Mouse (Mus musculus) gastrocnemius, postnatal 36 days (tissue): ENCODE measurements around the gene Car5a. TPM values are rescaled to one million over a fixed set of nuclear protein-coding genes. Genes with fewer than 3 reads are reported as not detected.

ENCODE experiments used
- DNase-seq, 2 experiments: peaks; one replicate each; pipeline ENCODE4 v3.0.0; 2022
- intact Hi-C: fragments of 180-260 bp; cut with DNase I; formaldehyde crosslinking; loops from one replicate; pipeline ENCODE4 v1.15.1; 2025
- total RNA-seq, 2 experiments: library from RNA; stranded (reverse); gene quantifications; 2 replicates each; pipeline ENCODE4 v1.2.3; 2021

The Car5a gene
- total RNA-seq, 2 experiments from 2014 or later = not detected

DNA sequence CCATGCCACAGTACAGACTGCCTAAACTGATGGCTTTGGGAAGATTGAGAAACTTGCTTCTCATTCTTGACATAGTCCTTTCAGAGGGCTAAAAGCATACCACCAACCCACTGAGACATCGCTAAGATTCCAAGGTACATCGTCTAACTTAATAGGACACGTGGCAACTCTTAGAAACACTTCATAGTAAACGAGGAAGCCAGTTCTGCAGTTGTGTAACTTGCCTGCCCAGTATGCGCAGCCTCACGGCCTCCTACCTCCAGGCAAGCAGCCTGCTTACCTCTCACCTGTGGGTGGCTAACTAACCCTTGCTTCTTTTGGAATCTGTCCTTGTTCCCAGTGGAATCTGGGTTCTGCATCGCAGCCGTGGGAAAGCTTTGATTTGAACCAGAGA is 35.6 kb downstream of the Car5a start:
- DNase-seq = no peak
- intact Hi-C loops = loop anchor here (1.0 to 2.0 kb wide), 2 partner anchors 36 to 58 kb away; no protein-coding TSS in a partner anchor

DNA sequence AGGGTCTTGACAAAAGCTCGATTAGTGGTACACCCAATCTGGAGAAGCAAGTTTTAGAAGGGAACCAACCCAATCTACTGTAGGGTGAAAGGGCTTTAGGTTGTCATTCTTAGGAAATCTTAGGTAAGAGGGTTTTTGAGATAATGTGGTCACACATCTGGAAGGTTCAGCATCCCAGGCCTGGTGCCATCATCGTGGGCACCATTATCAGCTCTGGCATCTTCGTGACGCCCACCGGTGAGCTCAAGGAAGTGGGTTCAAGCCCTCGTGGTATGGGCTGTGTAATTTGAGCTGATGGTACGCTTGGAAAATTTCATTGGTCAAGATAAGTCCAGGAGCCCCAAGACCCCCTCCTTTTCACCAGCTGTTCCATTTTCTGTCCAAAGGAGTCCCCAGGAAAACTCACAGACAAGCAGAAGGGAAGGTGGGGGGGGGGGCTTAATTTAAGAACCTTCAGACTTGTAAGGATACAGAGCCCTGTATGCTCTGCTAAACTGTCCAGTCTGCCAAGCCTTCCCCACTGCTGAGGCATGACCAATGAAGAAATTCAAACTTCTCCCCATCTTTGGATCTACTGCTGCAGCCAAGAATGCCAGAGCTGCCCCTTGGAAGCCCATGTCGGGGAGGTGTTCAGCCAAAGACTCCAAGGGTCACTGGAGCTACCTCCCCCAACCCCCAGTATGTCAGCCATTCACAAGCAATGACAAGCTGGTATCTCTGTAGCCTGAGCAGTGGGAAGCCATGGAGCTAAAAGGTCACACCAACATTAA is 36.1 kb downstream of the Car5a start:
- intact Hi-C loops = loop anchor here (1.0 to 2.0 kb wide), 2 partner anchors 36 to 57 kb away; no protein-coding TSS in a partner anchor
- no peak for DNase-seq

DNA sequence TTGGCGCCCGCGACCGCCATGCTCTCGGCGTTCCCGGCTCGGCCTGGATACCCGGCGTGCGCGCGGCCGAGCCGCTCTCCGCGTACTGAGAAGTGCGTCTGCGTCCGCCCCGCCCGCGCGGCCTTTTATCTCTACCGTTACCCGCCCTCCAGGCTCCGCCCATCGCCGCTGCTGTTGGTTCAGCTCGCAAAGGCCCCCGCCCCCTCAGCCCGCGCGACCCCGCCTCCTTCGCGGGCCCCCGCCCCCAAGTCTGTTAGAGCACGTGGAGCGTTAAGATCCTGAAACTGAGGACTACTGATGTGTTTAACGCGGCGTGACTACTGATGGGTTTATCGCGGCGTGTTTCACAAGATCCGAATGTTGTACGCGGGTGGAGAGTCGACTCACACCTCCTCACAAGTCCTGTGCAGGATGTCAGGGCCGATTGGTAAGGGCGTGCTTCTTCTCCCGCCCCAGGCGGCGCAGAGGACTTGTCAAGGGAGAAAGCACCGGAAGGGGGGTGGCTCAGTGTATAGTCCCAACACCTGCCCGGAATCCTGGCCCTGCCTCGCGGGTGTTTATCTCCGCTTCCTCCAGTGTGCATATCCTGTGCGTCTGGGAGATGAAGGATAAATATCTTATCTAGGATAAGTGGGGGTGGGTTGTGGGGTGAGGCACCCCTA is 37.0 kb downstream of the Car5a start, which contains the start of gene Slc7a5:
Gene Slc7a5 (minus strand): TSS at position 108 of the 662 bp plus-strand sequence.
- peak; percentile 92 to 97 for DNase-seq
- intact Hi-C loops = loop anchor here (2.0 kb wide), 1 partner anchor 35 kb away; no protein-coding TSS in a partner anchor

DNA sequence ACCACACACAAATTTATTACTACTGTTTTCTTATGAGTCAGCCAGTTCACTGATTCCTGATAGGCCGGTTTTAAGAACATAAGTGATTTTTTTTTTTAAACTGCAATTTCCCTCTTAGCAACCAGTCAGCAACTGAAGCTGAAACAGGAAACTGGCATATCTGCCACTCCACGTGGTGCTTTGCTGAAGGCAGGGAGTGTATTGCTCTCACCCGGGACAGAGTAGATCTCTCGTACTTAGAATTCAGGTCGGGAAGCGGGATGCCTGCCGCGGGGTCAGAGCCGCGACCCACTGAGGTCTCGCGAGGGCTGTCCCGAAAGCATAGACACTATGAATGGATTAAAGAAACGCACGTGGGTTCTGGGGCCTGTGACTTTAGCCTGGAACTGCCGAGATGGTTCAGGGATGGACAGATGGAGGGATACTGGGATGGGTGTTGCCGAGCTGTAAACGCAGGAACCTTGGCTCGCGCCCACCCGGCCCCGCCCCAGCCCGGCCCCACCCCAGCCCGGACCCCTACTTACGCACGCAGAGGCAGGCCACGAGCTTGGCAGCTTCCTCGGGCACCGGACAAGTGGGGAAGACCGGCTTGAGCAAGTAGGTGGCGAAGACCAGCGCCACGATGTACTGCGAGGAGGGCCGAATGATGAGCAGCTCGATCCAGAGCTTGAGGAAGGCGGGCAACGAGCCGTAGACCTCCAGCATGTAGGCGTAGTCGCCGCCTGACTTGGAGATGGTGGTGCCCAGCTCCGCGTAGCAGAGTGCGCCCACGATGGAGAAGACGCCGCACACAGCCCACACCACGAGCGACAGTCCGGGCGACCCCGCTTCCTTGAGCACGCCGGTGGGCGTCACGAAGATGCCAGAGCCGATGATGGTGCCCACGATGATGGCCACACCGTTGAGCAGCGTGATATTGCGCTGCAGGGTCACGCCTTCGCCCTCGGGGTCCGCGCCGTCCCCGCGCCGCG is 37.9 kb downstream of the Car5a start:
- DNase-seq = no peak
- intact Hi-C loops = no loop called here

DNA sequence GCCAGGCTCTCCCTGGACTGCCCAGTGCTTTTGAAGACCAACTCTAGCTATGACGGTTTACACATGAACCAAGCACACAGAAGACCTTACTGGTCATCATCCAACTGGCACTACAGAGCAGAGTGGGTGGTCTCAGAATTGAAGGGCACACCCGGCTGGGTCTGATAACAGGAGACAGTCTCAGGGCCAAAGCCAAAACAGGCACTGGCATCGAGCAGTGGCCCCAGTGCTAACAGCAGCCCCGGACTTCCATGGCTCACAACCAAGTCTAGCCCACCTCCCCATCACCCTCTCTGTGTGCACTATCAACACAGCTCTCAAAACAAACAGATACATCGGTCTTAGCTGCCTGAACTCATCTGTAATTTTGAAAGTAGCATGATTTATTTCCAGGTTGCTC is 38.8 kb downstream of the Car5a start:
- intact Hi-C loops = no loop called here
- DNase-seq = no peak

DNA sequence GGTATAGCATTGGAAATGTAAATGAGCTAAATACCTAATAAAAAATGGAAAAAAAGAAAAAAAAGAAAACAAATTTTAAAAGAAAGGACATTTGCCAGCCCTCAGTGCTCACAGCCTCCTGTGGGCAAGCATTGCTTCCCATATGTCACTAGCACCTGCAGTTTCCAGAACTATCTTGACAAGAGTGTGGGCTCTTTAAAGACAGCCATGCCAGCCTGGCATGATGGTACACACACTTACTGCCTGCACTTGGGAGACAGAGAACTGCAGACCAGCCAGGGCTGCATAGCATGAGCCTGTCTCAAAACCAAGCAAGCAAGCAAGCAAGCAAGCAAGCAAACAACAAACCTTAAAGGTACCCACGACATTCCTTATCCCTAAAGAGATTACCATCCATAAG is 39.3 kb downstream of the Car5a start:
- intact Hi-C loops = no loop called here
- DNase-seq = no peak

DNA sequence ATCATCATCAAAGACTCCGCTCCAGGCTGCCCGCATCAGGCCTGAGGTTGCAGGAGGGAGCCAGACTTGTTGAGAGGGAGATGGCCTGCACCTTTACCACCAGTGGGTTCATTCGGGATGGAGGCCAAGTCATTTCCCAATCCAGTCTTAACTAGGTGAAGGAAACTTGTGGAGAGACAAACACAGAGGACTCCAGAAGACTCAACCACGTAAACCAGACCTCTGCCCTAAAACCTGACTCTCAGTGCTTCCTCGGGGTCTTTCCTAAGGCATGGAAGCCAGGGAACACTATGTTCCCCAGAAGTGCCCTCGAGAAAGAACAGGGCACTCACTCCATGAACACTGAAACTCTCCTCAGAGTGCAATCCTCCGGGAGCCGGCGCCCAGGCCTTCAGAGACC is 39.7 kb downstream of the Car5a start:
- intact Hi-C loops = no loop called here
- no peak for DNase-seq

DNA sequence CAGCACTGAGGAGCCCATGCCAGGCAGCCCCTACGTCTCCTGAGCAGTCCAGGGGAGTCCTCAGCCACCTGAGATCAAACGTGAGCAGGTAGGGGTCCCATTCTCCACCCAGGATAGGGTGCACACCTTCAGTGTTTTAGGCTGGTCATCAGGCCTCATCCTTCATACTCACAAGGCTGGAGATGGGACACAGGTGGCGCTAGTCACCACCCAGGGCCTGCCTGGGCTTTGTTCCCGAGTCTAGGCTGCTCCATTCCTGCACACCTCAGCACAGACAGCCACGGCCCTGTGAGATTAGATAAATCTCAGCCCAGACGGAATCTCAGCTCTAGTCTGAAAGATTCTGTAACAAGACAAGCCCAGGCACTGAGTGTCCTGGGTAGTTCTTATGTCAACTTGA is 40.7 kb downstream of the Car5a start:
- intact Hi-C loops = no loop called here
- DNase-seq = no peak

DNA sequence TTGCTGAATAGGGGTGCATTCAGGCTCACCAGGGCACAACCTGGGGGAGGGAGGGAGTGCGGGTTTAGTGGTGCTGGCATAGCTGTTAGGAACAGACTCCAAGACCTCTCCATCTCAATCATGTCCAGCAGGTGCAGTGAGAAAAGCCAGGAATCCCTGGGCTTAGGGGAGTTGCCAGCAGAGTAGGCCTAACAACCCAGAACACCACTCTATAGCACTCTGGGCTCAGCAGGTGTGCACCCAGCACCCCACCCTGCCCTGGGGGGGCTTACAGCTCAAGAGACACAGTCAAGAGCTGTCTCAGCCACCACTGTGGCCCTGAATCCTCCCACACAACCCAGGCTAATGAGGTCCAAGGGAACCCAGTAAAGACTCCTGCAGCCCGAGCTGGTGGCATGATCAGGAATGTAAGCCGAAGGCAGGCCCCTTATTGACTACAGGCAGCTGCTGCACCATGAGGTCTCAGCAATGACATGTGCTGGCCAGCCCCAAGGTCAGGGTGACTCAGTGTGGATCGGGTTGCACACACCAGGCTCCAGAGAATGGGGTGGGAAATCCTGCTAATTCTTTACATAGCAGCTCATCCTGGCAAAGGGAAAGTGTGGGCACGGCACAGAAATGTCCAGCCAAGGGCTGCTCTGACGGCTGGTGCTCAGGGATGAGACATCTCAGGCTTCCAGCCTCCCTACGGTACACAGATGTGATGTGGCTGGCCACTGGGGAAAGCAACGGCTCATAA is 43.0 kb downstream of the Car5a start:
- intact Hi-C loops = no loop called here

DNA sequence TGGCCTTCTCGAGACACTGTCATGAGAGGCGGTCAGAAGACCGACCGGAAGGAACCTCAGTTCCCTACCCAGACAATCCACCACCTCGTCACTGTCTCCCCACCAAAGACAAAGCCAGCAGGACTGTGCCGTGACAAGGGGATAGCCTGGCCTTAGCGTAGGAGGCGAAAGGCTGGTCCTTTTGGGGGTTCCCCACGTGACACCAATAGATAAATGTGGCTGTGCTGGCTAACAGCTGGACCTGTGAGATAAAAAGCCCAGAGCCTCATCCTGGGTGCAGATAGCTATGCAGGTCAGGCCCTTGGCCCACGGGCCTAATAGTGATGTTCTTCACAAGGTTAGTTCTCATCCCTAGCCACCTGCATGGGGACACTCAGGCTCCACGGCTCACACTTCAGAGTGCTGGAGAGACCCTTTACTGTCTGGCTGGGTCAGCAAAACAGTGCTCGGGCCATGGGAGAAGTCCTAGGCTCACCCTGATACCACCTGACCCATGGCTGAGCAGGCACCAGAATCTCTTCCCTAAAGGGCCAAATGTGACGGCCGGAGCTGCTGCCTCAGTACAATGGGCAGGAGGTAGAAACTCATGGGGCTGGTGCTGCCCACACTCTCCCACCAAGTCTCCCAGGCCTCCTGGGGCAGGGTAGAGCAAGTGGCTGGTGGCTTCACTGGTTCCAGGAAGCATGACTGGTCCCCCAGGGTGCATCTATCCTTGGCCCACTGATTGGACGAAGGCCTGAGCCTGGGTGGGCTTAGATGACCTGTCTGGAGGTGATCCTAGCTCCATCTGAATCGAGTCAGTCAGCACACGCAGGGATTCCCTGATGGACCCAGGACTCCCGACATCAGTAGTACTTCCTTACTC is 45.3 kb downstream of the Car5a start:
- no peak for DNase-seq
- intact Hi-C loops = no loop called here

More for the DNA sequence above, 43.0 kb downstream of the Car5a start:
- DNase-seq = peak in 1 of 2 experiments; percentile 26

DNA sequence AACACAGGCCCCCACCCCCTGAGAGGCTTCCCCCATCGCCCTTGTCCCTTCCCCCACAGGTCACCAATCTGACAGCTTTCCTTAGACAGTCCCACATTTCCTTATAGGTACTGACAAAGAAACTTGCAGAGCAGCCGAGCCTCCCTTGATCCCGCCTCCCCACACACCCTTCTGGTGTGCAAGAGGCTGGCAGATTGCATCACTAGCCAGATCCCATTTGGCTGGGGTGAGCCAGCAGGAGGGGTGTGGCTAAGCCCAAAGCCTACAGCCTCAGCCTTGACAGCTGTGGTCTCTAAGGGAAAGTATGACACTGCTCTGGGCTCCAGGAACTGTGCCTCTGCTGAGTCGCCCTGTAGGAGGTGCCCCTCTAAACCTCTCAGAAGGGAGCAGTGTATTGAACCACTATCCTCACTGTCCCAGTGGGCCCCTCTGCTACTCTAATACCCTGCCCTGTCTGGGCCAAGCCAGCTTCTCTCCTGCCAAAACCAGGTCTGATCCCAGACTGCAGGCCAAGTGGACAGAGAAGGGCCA is 46.2 kb downstream of the Car5a start:
- DNase-seq = peak; percentile 62 to 69

DNA sequence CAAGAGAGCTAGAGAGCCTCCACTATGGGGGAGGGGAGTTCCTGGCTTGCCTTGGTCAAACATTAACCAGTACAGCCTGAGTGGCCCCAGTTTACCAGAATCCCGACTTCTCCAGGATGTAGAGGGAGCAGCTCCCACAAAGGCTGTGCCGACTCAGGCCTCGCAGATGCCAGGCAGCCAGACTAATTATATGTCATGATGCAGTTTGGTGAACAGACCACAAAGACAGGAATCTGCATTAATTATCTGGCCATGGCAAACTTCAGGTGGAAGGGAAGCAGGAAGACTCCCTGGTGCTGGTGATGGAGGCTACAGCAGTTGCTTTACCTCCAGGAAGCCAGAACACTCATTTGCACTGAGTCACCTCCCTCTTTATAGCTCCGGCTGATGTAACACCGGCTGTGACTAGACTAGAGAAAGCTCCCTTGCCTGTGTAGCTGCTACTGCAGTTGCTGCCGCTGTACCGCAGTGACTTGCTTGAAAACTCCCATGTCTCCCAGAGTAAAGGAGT is 46.8 kb downstream of the Car5a start:
- no peak for DNase-seq
- intact Hi-C loops = no loop called here

More for the DNA sequence above, 46.2 kb downstream of the Car5a start:
- intact Hi-C loops = no loop called here

DNA sequence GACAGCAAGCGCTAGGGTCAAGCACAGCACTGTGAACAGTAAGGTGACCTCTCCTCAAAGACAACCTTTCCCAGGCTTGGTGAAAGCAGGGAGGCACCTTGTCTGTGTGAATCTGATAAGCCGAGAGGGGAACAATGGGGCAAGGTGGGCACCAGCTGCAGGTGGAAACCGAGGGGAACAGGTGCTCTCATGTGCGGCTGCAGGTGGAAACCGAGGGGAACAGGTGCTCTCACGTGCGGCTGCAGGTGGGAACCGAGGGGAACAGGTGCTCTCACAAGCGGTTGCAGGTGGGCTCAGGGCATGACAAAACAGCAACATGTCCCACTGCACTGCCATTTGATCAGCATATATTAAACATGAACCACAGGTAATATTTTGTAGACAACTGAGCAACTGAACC is 47.5 kb downstream of the Car5a start:
- intact Hi-C loops = no loop called here
- no peak for DNase-seq

DNA sequence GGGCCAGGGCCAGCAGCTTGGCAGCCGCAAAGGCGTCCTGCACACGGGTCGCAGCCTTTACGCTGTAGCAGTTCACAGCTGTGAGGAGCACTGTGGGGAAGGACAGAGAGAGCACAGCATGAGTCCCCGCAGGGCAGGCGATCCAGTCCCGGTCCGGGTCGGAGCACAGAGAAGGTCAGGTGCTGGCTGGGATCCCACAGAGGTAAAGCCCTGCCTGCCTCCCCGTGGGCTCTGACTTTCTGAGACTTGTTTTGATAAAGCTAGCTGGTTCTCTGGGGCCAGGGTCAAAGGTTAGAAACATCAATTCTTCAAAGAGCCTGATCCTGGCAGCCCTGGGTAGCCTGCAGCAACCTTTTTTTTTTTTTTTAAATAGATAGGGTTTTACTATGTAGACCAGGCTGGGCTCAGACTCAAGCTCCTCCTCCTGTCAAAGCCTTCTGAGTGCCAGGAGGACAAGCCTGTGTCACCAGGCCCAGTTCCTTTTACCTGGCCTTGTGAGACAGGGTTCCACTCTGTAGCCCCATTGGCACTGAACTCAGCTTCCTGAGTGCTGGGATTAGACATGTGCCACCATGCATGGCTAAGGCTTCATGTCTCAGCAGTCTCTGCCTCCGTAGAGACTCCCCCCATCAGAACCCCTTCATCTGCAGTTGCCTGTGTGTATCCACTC is 48.1 kb downstream of the Car5a start:
- intact Hi-C loops = no loop called here
- no peak for DNase-seq

DNA sequence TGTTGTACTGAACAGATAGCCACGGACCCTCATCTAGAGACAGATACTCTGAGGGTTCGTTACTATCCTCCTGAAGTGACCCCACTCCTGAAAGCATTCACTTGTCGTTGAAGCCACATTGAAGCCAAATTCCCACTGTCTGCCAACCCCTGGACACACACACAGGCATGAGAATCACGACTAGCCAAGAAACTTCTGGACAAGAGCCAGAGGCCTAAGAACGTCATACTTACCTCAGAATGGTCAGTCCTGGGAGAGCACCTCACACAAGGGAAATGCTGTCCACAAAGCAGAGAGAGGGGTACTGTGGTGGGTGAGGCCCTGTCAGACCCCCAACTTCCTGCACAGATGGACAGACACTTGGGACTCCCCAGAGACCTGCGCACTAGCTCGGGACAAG is 48.8 kb downstream of the Car5a start:
- intact Hi-C loops = no loop called here
- no peak for DNase-seq

DNA sequence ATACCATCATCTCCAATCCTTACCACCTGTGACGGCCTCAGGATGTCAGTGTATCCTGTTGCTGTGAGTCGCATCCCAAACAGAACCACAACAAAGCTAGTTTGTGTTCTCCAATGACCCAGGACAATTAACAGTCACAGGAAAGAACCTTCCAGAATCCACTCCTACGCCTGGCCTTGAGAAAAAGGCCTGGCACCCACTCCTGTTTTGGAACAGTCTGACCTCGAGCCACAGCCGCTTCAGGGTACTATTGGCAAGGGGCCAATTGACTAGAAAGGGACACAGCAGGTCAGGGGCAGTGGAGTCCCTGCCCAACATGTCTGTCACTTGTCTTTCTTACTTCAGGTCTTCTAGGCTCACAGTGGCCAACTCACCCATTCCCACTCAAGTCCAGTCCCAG is 51.8 kb downstream of the Car5a start:
- intact Hi-C loops = no loop called here
- DNase-seq = no peak

DNA sequence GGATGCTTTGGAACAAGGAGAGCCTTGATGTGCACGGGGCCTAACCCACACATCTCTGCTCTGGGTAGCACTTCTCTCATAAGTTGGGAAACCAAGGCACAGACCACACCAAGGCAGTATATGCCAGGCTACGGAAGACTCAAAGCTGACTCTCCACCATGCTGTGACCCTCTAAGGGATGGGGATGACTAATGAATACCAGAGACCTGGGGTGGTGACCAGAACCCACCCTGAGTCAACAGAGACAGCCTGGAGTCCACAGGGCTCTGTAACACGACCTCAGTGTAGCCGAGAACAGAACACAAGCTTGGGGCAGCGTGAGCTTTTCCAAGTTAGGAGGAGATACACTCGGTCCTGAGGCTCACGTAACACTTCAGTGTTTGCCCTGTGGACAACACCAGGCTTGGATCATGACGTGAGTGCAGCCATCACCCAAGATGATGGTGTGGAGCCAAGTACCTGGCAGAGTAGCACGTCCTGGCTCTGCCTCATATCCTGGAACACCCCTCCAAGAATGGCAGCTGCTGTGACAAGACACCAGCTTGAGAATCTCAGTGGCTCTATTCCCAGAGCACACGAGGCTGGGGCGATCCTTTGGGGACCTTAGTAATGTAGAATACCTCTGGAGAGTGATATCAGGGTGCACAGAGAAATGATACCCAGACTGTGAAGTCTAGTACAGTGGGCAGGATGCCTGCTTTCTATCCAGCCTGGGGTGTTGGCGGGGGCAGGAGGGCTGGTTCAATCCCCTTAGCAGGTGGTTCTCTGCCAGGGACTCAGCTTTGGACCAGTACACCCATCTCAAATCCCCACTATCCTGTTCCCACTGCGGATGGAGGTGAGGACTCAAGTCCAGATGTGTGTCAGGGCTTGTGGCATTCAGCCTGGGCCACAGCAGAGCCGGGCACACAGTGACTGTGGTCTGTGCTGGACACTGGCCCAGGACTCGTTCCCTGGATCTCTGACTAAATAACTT is 54.6 kb downstream of the Car5a start:
- peak; percentile 45 to 61 for DNase-seq
- intact Hi-C loops = no loop called here
